Mouse (Mus musculus) spleen, postnatal 10 days (tissue): ENCODE results near the gene Eci1.

Experiments used
- DNase-seq, 2 experiments: peaks; one replicate each; pipeline ENCODE4 v3.0.0; 2021 to 2022; ENCODE audit warnings: low spot score in 2 of 2

Eci1 gene

DNA sequence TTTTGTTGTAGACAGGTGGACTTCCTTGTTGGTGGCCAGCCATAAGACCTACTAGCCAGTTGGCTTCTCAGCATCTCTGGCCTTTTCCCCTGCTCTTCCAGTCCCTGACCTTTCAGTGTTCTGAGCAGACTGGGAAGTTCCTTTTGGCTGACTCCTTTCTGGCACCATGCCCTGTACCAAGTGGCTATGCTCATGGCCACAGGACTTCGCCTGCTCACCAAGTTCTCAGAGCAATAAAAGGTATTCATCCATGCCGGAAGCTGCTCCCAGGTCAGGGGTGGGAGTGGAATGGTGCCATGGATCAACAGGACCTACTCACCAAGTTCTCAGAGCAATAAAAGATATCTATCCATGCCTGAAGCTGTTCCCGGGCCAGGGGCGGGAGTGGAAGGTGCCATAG lies 46.1 kb downstream of the Eci1 start:
- DNase-seq: peak in 1 of 2 experiments; percentile 36

DNA sequence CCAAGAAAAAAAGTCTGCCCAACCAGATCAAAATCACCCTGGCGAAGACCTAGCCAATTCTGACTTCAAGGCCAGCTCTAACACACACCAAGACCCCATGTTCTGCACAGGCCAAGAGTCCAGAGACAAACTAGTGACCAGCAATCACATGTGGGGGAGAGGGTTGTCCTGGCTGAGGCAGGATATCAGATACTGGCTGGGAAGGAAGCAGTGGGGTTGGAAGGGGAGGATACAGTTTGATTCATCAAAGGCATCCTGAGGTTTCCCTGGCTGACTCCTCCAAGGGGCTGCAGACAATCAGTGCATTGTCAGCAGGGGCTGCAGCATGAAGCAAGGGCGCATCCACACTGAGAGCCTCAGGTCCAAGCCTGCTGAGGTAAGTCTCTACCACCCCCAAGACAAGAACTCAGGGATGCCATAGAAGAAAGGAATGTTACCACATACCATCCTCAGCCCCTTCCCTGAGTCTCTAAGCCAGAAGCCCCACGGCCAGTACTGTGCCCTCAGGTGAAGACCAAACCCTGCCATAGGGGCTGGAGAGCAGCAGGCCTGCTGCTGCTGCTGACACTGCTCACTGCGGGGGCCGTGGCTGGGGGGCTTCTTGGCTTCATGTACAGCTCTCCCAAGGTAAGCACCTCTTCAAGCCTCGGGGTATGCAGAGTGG lies 47.3 kb downstream of the Eci1 start, which contains the start of gene Bricd5:
Gene Bricd5, plus strand, starts transcription at position 273 of the 664 bp plus-strand sequence.
- DNase-seq: no peak

DNA sequence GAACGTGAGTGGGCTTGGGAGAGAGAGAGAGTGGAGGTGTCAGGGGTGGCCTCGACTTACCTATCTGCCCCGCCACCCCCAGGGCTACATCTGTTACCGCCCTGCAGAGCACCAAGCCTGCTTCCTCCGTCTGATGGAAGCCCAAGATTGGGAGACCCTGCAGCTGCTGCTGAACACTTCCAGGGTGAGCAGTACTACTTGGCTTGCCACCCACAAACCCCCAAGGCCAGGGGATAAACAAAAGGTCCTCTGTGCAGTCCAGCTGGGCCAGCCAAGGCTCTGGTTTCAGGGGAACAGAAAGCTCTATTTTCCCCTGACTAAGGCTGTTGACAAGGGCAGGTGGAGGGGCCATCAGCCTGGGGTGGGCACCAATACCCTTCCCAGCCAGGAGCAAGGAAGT lies 48.1 kb downstream of the Eci1 start:
- DNase-seq: no peak

DNA sequence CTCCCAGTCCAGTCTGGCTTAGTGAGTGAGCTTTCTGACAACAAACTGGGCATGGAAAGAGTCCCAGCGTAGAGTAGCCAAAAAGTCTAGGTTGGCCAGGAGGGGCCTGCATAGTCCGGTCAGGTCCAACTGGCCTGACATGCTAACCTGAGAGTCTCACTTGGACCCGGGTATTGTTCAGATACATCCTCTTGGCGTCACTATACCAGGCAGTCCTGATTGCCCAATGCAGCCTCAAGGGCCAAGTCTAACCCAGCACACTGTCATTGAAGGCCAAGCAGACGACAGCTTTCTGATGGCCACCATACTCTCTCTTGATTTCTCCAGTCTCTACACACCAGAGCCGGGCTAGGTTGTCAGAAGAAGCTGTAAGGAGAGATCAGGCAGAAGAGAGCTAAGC lies 49.1 kb downstream of the Eci1 start:
- DNase-seq: no peak

DNA sequence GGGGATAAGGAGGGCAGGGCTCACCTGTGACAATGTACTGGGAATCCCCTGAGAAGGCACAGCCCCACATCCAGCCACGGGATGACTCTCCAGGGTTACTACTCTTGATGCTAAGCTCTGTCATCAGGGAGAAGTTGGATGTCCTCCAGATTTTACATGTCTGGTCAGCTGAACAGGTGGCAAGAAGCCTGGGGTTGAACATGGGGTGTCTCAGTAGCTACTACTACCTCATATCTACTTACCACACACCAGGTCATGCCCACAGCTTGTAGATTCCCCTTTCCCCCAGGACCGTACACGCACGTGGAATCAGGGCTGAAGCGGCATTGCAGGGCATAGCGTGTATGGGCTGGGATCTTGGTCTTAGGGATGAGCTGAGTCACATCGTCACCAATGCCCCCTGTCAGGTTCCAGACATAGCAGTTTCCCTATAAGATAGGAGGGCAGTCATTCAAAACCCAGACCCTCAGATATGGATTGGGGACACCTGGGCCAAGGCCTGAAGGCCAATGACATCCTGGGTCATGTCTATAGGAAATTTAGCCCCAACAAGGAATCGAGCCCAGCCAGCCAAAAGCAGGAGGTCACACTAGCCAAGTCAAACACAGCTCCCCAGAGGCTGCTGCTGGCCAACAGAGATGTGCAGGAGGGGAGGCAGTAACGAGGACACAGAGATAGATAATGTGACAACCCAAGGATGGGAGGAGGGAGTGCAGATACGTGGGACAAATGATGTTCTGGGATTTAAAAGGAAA lies 49.8 kb downstream of the Eci1 start:
- DNase-seq: no peak

DNA sequence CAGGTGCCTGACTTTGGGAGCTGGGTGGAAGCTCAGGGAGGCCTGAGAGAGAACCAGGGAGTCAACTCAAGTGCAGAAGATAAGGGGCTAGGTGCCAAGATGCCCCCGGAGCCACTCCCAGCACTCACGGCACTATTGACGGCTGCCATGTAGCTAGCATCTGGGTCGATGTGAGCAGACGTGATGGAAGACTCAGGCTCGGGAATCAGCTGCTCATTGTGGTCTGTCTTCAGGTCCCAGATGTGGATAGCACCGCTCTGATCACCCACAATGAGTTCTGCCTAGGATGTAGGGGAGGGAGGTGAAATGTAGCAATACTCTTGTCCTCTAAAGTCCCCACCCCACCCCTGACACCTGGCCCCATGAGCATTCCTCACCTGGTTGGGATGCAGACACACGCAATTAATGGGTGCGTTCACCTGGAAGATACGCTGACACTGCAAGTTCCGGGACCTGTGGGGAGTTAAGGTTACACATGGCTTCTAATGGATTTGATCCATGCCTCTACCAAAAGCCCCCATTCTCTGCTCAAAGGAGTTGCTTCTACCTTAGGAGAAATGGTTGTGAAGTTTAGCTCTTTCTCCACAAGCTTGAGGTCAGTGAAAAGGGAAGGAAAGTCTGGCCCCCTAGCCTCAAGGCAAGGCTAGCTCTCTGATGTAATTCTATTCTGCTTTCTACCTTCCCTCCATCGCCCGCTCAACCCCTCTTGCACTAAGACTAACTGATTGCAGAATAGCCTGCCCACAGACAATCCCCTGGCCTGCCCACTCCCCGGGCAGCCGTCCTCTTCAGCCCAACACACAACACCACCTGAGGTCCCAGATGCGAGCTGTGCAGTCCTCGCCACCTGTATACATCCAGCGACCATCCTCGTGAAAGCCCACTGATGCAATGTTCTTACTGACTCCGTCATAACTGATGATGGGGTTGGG lies 50.9 kb downstream of the Eci1 start:
- DNase-seq: no peak

DNA sequence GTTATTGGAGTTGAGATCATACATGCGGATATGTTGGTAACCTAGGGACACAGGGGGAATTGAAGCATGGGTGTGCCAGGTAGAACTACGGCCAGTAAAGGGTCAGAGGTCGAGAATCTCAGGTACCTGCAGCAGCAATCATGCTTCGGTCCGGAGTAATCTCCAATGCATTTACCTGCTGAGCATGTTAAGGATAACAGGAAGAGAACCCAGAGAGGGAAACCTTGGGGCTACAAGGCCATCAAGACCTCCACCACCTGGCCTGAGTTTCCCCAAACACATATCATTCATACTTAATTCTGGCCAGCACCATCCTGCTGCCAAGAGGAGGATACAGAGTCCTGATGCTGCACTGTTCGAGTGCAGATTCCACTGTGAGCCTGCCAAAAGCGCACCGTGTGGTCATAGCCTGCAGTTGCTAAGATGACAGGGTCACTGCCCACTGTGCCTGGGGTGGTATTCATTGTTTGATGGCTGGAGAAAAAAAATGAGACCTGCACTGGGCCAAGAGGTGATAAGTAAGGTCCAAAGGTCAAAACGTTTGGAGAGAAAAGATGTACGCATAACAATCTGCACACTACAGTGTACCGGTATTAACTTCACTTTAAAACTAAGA lies 51.7 kb downstream of the Eci1 start:
- no peak for DNase-seq

DNA sequence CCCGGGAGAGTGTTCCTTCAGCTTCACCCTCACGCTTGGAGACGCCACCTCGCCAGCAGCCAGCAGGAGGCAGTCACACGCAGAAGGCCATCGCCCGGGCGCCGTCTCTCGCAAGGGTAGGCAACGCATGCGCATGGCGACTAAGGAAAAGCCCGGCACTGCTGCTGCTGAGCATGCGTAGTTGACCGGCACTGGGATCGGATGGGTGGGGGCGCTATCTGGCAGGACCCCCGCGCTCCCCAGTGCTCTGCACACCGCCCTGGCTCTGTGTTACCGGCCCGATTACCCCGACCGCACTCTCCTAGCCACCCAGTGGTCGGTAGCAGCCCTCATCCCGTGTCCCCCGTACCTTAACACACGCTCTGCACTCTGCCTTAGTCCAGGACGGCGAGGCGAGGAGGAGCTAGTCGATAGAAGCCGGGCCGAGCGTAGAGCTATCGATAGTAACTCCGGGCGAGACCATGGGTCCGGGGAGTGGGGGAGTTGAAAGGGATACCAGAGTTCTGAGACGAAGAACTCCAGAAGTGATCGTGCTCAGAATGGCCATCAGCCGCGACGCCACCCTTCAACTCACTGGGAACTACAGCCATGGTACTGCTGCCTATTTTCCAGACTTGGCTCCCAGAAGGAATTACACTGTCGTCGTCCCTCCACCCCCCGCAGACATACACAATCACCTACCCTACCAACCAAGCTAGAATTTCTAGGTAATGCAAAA lies 52.4 kb downstream of the Eci1 start, which contains the start of gene Mlst8:
Gene Mlst8, minus strand, starts transcription at position 416 of the 718 bp plus-strand sequence.
- DNase-seq: peak; percentile 99

DNA sequence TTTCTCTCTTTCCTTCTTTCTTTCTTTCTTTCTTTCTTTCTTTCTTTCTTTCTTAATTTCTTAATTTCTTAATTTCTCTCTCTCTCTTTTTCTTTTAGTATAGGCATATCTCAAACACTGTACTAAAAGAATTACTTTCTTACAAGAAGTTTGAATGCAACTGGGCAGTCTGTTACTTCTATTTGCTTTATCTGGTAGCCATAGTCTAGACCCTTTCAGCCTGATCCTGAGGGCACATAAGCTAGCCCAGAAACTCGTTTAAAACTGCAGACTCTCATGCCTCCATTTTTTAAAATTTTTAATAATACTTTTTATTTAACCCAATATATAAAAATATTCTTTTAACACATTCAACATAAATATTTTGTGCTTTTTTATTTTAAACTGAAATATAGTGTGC lies 53.0 kb downstream of the Eci1 start:
- no peak for DNase-seq

DNA sequence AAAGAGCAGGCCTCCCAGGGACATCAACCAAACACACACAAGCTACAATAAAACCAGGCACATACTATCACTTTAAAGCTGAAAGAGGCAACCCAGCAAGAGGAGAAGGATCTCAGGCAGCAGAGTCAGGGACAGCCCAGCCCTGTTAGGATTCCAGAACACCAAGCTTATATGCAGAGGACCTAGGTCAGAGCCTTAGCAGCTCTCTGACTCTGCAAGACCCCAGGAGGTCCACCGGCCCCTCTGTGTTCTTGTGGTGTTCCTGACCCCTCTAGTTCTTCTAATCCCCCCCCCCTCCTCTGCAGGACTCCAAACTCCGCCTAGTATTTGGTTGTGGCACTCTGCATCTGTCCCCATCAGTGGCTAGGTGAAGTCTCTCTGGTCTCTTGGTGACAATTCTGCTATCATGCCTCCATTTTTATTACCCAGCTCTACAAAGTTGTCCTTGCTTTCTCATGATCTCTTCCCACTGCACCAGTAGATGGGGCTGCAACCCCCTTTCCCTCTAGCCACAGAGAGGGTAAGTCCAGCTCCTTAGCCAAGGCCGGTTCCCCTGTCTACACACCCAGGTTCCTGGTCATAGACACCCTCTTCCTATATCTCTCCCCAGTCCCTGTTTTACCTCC lies 53.9 kb downstream of the Eci1 start:
- DNase-seq: no peak

DNA sequence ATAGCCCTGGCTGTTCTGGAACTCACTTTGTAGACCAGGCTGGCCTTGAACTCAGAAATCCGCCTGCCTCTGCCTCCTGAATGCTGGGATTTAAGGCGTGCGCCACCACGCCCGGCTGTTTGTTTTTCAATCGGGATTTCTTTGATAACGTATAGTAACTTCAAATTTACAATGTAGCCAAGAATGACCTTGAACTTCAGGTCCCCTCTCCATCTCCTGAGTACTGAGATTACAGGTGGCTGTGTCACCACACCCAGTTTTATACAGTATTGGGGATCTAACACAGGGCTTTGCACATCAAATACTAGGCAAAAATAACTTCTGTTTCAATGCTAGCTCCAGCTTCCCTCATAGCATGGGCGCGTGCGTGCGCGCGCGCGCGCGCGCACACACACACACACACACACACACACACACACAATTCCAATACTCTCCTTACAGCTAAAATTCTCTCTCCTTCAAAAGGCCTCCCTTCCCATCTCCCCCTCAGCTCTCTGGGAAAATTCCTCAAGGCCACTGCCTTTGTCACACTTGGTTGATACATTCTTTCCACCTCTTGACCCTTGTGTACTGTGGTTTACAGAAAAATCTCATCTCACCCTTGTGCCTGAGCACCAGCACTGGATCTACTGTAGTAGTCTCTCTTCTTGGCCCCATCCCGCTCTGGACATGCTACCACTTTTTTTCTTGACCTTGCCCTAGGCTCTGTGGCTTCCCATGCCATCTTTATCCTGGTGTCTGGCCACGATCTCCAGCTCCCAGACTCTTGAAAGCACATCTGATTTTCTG lies 54.8 kb downstream of the Eci1 start:
- DNase-seq: no peak

DNA sequence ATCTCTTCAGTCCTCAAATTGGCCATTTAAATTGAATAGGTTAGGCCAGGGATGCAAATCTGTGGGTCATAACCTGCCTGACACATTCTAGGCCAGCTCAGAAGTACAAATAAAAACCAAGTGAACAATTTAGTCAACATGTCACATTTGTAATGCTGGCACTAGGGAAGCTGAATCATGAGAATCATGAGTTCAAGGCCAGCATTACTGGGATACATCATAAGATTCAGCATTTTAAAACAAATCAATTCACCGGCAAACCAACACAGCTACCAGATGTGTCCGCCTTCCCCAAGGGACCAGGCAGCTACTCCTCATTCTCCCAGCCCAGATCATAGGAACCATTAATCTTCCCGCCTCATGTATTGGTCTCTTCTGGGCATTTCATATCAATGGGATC lies 57.1 kb downstream of the Eci1 start:
- no peak for DNase-seq

DNA sequence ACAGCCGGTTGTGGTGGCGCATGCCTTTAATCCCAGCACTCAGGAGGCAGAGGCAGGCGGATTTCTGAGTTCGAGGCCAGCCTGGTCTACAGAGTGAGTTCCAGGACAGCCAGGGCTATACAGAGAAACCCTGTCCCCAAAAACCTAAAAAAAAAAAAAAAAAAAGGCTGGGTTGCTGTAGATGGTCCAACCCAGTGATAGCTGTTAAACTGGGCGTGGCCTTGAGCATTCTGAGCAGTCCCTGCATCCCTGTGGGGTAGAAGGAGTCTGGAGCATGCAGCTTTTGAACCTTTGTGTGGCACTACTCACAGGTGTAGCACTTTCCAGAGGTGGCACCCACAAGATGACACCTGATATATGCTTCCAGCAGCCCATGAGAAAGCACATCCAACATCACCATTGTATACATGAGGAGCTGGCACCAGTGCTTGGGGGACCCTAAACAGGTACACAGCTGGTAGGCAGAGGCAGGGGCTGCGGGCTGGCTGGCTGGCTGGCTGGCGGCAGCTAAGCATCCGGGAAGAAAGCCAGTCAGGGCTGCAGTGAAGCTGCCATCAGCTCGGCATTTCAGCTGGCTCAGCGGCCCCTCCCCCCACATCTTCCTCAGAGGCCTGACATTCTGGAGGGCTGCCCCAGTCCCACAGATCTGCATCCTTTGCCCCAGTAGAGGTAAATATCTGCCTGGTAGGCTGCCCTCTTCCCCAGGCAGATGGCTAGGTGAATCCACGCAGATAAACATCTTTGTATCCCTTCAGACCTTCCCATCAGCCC lies 58.8 kb downstream of the Eci1 start:
- DNase-seq: no peak

DNA sequence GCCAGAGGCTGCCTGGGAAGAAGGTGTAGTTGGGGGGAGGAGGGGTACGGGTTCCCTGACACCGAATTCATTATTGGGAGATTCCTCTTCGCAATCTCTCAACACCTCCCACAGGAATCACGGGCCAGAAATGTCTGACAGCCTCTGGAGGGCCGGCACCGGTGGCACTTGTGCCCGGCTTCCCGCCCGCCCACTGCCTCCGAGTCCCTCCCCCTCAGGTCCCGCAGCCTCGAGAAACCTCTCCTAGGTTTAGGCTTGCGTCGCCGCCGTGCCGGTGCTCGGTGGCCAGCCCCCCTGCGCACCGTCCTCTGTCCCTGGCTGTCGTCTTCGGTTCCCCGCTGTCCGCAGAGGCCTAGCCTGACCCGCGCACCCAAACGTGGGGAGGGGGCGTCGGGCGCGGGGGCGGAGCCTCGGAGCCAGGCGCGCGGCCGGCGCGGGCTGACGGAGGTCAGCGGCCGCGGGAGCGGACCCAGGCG lies 61.8 kb downstream of the Eci1 start, which contains the start of gene Caskin1:
Gene Caskin1, plus strand, starts transcription at position 416 of the 476 bp plus-strand sequence.
- no peak for DNase-seq

DNA sequence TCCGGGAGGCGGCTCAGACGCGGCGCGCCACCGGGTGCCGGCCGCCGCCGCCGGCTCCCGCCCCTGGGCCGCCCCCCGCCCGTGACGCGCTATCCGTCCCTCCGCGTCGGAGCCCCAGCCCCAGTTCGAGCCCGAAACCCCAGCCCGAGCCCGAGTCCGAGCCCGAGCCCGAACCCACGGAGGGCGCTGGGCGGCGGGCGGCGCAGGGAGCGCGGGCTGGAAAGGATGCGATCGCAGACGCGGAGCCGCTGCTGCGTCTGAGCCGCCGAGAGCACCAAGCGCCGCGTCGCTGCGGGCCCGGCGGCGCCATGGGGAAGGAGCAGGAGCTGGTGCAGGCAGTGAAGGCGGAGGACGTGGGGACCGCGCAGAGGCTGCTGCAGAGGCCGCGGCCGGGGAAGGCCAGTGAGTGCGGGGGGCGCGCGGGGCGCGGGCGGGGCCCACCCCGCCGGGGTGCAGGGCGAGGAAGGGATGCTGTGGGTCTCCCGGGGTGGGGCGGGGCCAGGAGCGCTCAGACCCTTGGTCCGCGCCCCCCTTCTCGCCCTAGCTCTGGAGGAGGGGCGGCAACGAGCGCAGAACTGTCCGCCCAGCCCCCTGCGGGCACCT lies 62.3 kb downstream of the Eci1 start:
- DNase-seq: no peak
